Mouse (Mus musculus): Measurements from ENCODE around the gene Lrrc19. TPM values are rescaled to one million over a fixed set of nuclear protein-coding genes. Genes with fewer than 3 reads are reported as not detected.
A peak's percentile ranks its signal among the peaks of the same experiment; 100 is the strongest.

Lrrc19 gene
- total RNA-seq, 2 experiments from 2014 or later = not detected

GRCm38 (mm10) chr4:94591765-94592381 lies 58.1 kb downstream of the Lrrc19 start:
- no peak for DNase-seq

Small RNA genes within 50 kb of the gene (microRNA-seq; reads per million reads assigned to microRNA genes)
- 1,095 reads per million, percentile 75 among the genes with 10 or more reads in this experiment for gene Mir872

Other genes with a start within 250 kb of the Lrrc19 start
- gene Gm10306, start 93.6 kb downstream of the Lrrc19 start, total RNA-seq (2021) = not detected
- 1 to 10 TPM; 8.9 to 9.4 TPM for gene Caap1, start 93.3 kb downstream of the Lrrc19 start, total RNA-seq (2021)
- 10 to 100 TPM; 55.1 to 56.6 TPM for gene Plaa, start 46.9 kb downstream of the Lrrc19 start, total RNA-seq (2021)
- gene Ift74, start 35.7 kb downstream of the Lrrc19 start, total RNA-seq (2021) = 10 to 100 TPM; 15.0 to 16.2 TPM
- 10 to 100 TPM; 38.7 to 44.0 TPM for gene Tek, start 89.1 kb upstream of the Lrrc19 start, total RNA-seq (2021)